Mouse (Mus musculus) MEL (cell line): Measurements from ENCODE around the gene Slc38a7. TPM values are rescaled to one million over a fixed set of nuclear protein-coding genes. Genes with fewer than 3 reads are reported as not detected.
A peak's percentile ranks its signal among the peaks of the same experiment; 100 is the strongest.

Experiments used
- DNase-seq: peaks from one replicate; pipeline ENCODE4 v3.0.0; 2011; ENCODE audit warnings: low read depth, low spot score
- H3K27ac ChIP-seq: 2 replicates; pipeline ENCODE4 v1.5.1; 2012; ENCODE audit warnings: low read depth, mild to moderate bottlenecking, control low read depth, low read length, moderate library complexity; ENCODE audit not compliant: control insufficient read depth
- H3K27me3 ChIP-seq, 2 experiments: fragments of 150-350 bp in 1 of 2; sonication (generic) in 1 of 2; 2 replicates each; pipeline ENCODE4 v1.6.1; 2012; ENCODE audit warnings: low read length in 2 of 2, mild to moderate bottlenecking in 2 of 2, improper control_type of control experiment in 1 of 2, moderate library complexity in 1 of 2; ENCODE audit not compliant: insufficient read depth in 2 of 2, control insufficient read depth in 1 of 2
- H3K36me3 ChIP-seq, 2 experiments: 2 replicates each; pipeline ENCODE4 v1.6.1; 2012 to 2014; ENCODE audit warnings: low read length in 2 of 2, improper control_type of control experiment in 1 of 2, inconsistent platforms in 1 of 2, mild to moderate bottlenecking in 1 of 2; ENCODE audit not compliant: insufficient read depth in 2 of 2, control insufficient read depth in 1 of 2
- H3K4me1 ChIP-seq, 2 experiments: fragments of 150-350 bp in 1 of 2; sonication (generic) in 1 of 2; 2 replicates each; pipeline ENCODE4 v1.6.1; 2012; ENCODE audit warnings: low read length in 2 of 2, improper control_type of control experiment in 1 of 2, mild to moderate bottlenecking in 1 of 2; ENCODE audit not compliant: insufficient read depth in 2 of 2, control insufficient read depth in 1 of 2
- H3K4me3 ChIP-seq, 2 experiments: fragments of 150-350 bp in 1 of 2; sonication (generic) in 1 of 2; 2 replicates each; pipeline ENCODE4 v1.5.1; 2012; ENCODE audit warnings: low read depth in 2 of 2, low read length in 2 of 2, mild to moderate bottlenecking in 2 of 2, moderate library complexity in 2 of 2, control low read depth in 1 of 2, improper control_type of control experiment in 1 of 2; ENCODE audit not compliant: control insufficient read depth in 1 of 2, insufficient read depth in 1 of 2
- H3K79me2 ChIP-seq: 2 replicates; pipeline ENCODE4 v1.6.1; 2012; ENCODE audit warnings: mild to moderate bottlenecking, low read length, moderate library complexity; ENCODE audit not compliant: control insufficient read depth, poor library complexity, insufficient read depth
- H3K9ac ChIP-seq: 2 replicates; pipeline ENCODE4 v1.6.1; 2012; ENCODE audit warnings: low read depth, mild to moderate bottlenecking, control low read depth, low read length, moderate library complexity; ENCODE audit not compliant: control insufficient read depth, poor library complexity, severe bottlenecking
- H3K9me3 ChIP-seq: fragments of 150-350 bp; sonication (generic); replicated peaks from 2 replicates; pipeline ENCODE4 v1.6.1; 2012; ENCODE audit warnings: mild to moderate bottlenecking, low read length, improper control_type of control experiment, moderate library complexity; ENCODE audit not compliant: insufficient read depth
- BHLHE40 ChIP-seq: IDR thresholded peaks from 2 replicates; pipeline ENCODE4 v1.6.1; 2012; ENCODE audit warnings: low read depth, mild to moderate bottlenecking, inconsistent platforms, low read length, improper control_type of control experiment, borderline replicate concordance
- CHD1 ChIP-seq: IDR thresholded peaks from 2 replicates; pipeline ENCODE4 v1.6.1; 2012; ENCODE audit warnings: low read depth, mild to moderate bottlenecking, inconsistent platforms, low read length, improper control_type of control experiment
- CHD2 ChIP-seq: IDR thresholded peaks from 2 replicates; pipeline ENCODE4 v1.6.1; 2011; ENCODE audit warnings: low read length, improper control_type of control experiment
- ELF1 ChIP-seq: IDR thresholded peaks from 2 replicates; pipeline ENCODE4 v1.6.1; 2014; ENCODE audit warnings: low read depth, mild to moderate bottlenecking, inconsistent platforms, low read length, improper control_type of control experiment, moderate library complexity
- EP300 ChIP-seq, 2 experiments: IDR thresholded peaks; 2 replicates each; pipeline ENCODE4 v1.6.1; 2011; ENCODE audit warnings: improper control_type of control experiment in 2 of 2, low read length in 2 of 2, low read depth in 1 of 2, mild to moderate bottlenecking in 1 of 2
- MAFK ChIP-seq: IDR thresholded peaks from 2 replicates; pipeline ENCODE4 v1.6.1; 2011; ENCODE audit warnings: low read depth, mild to moderate bottlenecking, low read length, improper control_type of control experiment, borderline replicate concordance
- MYB ChIP-seq: IDR thresholded peaks from 2 replicates; pipeline ENCODE4 v1.6.1; 2011; ENCODE audit warnings: mild to moderate bottlenecking, low read depth, low read length, improper control_type of control experiment
- NELFE ChIP-seq: IDR thresholded peaks from 2 replicates; pipeline ENCODE4 v1.6.1; 2011; ENCODE audit warnings: low read depth, low read length, improper control_type of control experiment
- RAD21 ChIP-seq: IDR thresholded peaks from 2 replicates; pipeline ENCODE4 v1.6.1; 2011; ENCODE audit warnings: mild to moderate bottlenecking, low read depth, low read length, improper control_type of control experiment
- TAL1 ChIP-seq: IDR thresholded peaks from 2 replicates; pipeline ENCODE4 v1.6.1; 2012; ENCODE audit warnings: mild to moderate bottlenecking, inconsistent platforms, low read length, moderate library complexity, mixed read lengths
- TBP ChIP-seq: IDR thresholded peaks from 2 replicates; pipeline ENCODE4 v1.8.0; 2011; ENCODE audit warnings: low read depth, low read length, improper control_type of control experiment
- TCF12 ChIP-seq: IDR thresholded peaks from 2 replicates; pipeline ENCODE4 v1.6.1; 2014; ENCODE audit warnings: low read depth, mild to moderate bottlenecking, inconsistent platforms, low read length, improper control_type of control experiment, moderate library complexity
- USF2 ChIP-seq, 2 experiments: IDR thresholded peaks; 2 replicates each; pipeline ENCODE4 v1.6.1; 2011 to 2012; ENCODE audit warnings: improper control_type of control experiment in 2 of 2, low read length in 2 of 2, borderline replicate concordance in 1 of 2, inconsistent platforms in 1 of 2, low read depth in 1 of 2, mild to moderate bottlenecking in 1 of 2; ENCODE audit not compliant: insufficient read depth in 1 of 2
- ZNF384 ChIP-seq: IDR thresholded peaks from 2 replicates; pipeline ENCODE4 v1.6.1; 2012; ENCODE audit warnings: low read depth, mild to moderate bottlenecking, inconsistent platforms, low read length, improper control_type of control experiment
- polyA plus RNA-seq, 2 experiments: library from polyadenylated mRNA; stranded (reverse) in 1 of 2; unstranded in 1 of 2; fragments of >175 nt in 1 of 2; fragments of >200 nt in 1 of 2; gene quantifications; 2 replicates each; pipeline versions ENCODE4 v1.2.1 to v1.2.4; 2012; ENCODE audit warnings: low replicate concordance in 2 of 2, low read depth in 1 of 2; ENCODE audit not compliant: insufficient read length in 2 of 2, insufficient read depth in 1 of 2, missing spikeins in 1 of 2
- total RNA-seq: library from RNA; depleted of rRNA; stranded (reverse); fragments of 300-350 nt; gene quantifications from 2 replicates; pipeline ENCODE4 v1.2.3, GENCODE M21; 2012

Slc38a7 gene
- total and polyA plus RNA-seq, 3 experiments = 2.5 to 6.5 TPM; not detected in 1

DNA sequence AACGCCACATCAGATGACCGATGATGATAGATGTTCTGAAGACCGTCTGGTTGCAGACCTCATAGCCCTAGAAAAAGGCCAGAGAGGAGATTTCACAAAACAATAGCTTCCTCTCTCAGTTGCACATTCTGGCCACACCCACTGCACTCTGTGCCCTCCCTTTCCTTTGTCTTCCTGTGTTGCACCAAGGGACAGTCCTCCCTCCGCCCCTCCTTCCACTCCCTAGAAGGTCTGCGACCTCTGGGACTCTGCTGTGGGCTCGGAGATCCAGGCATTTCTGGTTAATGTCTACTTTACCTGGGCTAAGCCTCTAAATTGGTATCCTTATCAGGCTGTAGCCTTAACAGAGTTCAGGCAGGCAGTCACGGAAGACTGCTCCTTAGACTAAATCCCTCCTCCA lies 48.5 kb upstream of the Slc38a7 start:
- no peaks in the 10 kb centered on the region; a peak in 1 of 4 replicates for H3K27me3 ChIP-seq
- TF ChIP-seq CHD1 (no peak), MAFK (no peak), ZNF384 (no peak), ELF1 (no peak), BHLHE40 (no peak), MYB (no peak), TCF12 (no peak), TBP (no peak), USF2 (IDR thresholded peaks at IDR 0.05; ENCODE audit: borderline replicate concordance in 1 of 2, insufficient read depth in 1 of 2, low read depth in 1 of 2, low read length in 2 of 2) (no peak), EP300 (IDR thresholded peaks at IDR 0.05; ENCODE audit: low read depth in 1 of 2, low read length in 2 of 2) (no peak), TAL1 (no peak)
- no peaks in the 10 kb centered on the region for H3K9me3 ChIP-seq
- no peak overlapping the region for H3K27ac ChIP-seq
- peak overlapping the region in 1 of 2 experiments; percentile 22; a peak in 1 of 4 replicates for H3K4me3 ChIP-seq
- DNase-seq = no peak
- H3K9ac ChIP-seq = no peak overlapping the region
- no peaks in the 10 kb centered on the region for H3K4me1 ChIP-seq
- H3K79me2 ChIP-seq = no peaks in the 10 kb centered on the region
- H3K36me3 ChIP-seq = no peaks in the 10 kb centered on the region

- no peak for TF ChIP-seq CHD2
- no peak for TF ChIP-seq NELFE
- no peak for TF ChIP-seq RAD21
- Histone ChIP-seq H3K9me3 (no peaks in the 10 kb centered on the region), H3K27me3 (peaks cover 0 to 2% of the 10 kb centered on the region in 2 experiments; a peak in 2 of 4 replicates), H3K36me3 (no peaks in the 10 kb centered on the region), H3K79me2 (no peaks in the 10 kb centered on the region), H3K4me1 (peaks cover 0 to 3% of the 10 kb centered on the region in 2 experiments; a peak in 1 of 4 replicates), H3K9ac (no peak overlapping the region), H3K4me3 (no peak overlapping the region), H3K27ac (no peak overlapping the region)
- DNase-seq = no peak
Measured at GRCm38 (mm10) chr8:95893701-95894100, 40.4 kb upstream of the Slc38a7 start.
